Mouse (Mus musculus) right cerebral cortex, postnatal 25 days (tissue): ENCODE measurements at regions not wholly inside any gene's neighbourhood (a gene's known extent, or its start where the extent isn't known, plus 50 kb on each side); places are given as distances from the start of the nearest gene placed in this dataset.

Experiments
- DNase-seq: peaks from one replicate; pipeline ENCODE4 v3.0.0; 2022

DNA sequence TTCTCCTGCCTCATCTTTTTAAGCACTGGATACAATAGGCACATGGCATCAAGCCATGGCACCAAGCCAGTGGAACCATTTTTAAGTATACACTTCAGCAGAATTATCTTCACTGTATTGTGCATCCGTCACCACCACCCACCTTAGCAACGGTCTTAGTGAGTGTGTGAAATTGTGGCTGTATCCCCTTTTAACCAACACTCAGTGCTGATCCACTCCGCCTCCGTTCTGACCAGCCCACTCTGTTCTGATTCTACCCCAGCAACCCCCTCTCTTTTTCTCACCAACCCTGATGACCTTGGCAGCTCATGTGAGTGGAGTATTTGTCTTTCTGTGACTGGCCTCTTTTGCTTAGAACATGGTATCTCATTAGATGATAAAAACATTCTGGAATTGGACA, 662.2 kb downstream of the Zfp706 start:
- DNase-seq = peak; percentile 28

GRCm38 (mm10) chr15:36339971-36340550, 667.5 kb downstream of the Zfp706 start:
- DNase-seq = no peak

DNA sequence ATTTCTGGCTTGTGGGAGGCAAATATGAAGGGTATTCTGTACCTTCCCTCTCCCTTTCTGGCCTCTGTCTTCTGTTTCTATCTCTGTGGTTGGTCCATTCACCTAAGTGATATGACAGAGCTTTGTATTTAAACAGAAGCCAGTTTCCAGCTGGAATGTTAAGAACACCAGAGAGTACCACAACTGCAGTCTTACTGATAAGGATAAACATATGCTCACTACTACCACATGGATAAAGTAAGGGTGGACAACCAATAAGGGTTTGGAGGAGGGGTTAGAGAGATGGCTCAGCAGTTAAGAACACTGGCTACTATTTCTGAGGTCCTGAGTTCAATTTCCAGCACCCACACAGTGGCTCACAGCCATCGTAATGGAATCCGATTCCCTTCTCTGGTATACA, 668.8 kb downstream of the Zfp706 start:
- DNase-seq = no peak

GRCm38 (mm10) chr15:36336857-36337256, 670.7 kb downstream of the Zfp706 start:
- DNase-seq = no peak

DNA sequence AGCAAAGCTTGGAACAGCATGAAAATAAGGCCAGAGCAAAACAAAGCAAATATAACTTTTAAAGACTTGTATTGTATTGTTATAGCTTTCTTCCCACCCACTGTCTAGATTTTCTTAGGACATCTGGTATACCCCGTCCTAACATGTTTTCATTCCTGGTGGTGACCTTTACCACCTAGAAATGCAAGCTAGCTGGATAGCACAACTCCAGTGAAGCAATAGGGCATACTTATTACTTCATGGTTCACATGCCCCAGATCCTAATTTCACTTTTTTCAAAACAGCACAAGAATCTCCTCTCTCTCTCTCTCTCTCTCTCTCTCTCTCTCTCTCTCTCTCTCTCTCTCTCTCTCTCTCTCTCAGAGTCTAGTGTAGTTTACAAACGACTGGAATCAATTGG, 672.5 kb downstream of the Zfp706 start:
- DNase-seq = no peak

- DNase-seq = no peak
These were observed 673.0 kb downstream of the Zfp706 start for GRCm38 (mm10) chr15:36334436-36335113.

- no peak for DNase-seq
These were observed 673.7 kb downstream of the Zfp706 start for GRCm38 (mm10) chr15:36333857-36334256.

DNA sequence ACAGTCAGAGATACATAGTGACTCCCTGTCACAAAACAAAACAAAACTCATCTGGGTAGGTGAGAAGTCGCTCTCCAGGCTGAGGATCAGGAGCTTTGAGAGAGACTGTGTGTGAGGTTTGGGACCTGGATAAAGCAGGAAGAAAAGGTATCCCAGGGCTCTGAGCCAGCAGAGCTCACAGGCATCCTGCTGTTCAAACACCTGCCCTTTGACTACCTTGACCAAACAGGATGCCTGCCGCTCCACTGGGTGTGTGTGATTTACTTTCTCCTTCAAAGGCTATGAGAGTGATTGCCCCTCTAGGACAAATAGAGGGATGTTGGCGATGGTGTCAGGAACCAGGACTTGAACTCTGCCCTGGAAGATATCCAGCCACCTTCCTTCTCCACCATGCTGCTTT, 674.3 kb downstream of the Zfp706 start:
- no peak for DNase-seq
